Mouse (Mus musculus): ENCODE results near the gene Wbp2.
"Not testable (repeated sequence)": the region's sequence is repeated elsewhere in the genome, so short reads cannot be mapped to it uniquely, and the experiment has no call there.

Wbp2 gene

DNA sequence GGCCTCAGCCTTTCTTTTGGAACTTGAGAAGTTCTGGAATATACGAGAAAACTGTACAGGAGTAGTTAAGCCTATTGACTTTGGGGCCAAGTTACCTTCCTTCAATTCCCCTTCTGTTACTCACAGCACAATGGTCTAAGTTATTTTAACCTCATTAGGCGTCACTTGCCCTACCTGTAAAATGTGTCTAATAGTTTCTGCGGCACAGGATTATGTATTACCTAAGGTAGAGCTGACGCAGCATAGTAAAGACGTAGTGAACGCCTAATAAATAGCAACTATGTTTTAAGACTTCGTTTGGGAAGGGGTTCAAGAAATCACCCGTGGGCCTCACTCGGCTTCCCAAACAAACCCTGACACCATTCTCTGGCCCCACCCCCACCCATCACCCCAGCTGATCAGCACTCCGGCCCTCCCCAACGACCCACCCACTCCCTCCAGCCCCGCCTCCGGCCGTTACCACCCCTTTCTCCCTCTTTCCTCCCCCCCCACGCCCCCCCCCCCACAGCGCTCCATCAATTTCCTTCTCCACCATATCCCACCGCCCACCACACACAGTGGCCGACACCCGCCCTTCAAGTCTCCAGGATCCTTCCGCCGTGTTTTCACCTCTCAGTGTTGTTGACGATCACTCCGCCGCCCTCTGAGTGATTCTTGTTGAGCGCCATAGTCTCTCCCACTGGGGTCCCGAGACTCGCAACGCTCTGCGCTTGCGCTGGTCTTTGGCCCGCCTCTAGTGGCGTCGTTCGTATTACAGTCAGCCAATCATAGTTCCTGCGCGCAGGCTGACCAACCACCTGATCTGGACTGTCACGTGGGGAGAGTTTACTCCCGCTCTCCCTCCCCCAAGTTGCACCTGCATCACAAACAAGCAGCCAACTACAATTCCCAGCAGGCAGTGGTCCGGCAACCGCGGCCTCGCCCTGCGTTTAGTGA, at the start of gene Wbp2:
Wbp2 (minus strand) TSS at position 738 of the 936 bp plus-strand sequence.
- peak; percentile 92 to 97 for DNase-seq (ENCODE audit: low spot score in 2 of 2)

DNA sequence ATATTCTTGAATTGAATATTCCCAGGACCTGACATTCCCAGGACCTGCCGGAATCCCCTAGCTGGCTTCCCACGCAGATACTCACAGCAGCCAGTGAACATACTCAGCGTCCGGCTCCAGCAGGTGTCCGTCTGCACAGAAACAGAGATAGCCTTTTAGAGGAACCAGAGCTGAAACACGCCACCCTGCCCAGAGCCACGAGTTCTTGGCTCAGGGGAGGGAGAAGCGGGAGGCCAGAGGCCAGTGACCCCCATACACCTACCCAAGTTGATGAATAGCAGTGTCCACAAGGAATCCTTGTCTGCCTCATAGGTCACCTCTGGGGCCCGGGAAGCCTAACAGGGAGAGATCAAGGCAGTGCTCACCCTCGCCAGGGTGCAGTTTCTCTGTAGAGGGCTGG, 47.4 kb upstream of the Wbp2 start:
- no peak for DNase-seq (ENCODE audit: low spot score in 2 of 2)

DNA sequence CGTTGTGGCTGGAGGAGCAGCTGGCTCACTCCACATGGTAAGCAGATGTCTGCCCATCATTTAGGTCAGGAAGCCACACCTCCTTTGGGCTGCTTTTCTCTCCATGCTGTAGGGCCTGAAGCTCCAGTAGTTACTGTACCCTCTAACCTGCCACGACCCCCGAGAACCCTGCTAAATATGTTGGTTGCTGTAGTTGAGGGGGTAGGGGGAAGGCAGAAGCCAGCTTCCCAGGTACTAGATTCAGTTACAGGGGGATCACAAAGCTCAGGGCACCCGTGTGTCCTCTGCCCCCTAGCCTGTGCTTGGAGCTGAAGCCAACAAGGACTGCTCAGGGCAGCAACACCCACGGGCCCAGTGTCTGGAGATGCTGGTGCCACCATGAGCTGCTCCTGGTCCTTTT, 46.7 kb upstream of the Wbp2 start:
- no peak for DNase-seq (ENCODE audit: low spot score in 2 of 2)

DNA sequence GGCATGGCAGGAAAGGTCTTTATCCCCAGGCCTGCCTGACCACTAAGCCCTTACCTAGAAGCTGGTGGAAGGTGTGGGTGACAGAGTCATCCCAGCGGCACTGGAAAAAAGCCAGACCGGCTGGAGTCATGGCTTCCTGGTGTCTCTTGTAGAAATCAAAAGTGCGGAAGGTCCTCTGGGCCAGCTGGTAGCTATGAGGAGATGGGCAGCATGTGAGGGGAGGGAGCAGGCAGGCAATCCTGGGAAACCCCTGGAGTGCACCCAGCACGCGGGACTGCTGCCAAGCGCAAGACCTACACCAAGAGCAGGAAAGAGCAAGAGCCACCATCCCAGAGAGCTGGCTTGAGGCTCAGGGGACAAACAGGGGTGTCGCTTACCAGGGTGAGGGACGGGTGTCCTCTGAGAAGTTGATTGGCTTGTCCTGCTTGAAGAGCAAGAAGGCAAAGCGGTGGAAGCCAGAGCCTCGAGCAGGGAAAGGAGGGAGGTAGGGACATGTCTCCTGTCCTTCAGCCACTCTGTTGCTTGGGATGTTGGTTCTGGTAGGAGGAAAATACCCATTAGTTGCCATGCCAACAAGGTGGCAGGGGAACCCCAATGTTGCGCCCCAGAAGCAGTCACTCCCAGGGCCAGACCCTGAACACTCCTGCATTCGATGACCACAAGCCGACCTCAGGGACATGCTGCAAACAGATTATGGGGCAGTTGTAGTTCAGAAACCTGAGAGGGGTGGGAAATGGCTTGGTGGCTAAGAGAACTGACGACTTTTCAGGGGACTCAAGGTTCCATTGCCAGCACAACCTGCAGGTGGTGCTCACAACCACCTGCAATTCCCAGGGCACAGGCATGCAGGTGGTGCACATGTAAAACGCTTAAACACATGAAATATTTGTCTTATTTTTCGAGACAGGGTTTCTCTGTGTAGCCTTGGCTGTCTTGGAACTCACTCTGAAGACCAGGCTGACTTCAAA, 45.9 kb upstream of the Wbp2 start:
- no peak for DNase-seq (ENCODE audit: low spot score in 2 of 2)

DNA sequence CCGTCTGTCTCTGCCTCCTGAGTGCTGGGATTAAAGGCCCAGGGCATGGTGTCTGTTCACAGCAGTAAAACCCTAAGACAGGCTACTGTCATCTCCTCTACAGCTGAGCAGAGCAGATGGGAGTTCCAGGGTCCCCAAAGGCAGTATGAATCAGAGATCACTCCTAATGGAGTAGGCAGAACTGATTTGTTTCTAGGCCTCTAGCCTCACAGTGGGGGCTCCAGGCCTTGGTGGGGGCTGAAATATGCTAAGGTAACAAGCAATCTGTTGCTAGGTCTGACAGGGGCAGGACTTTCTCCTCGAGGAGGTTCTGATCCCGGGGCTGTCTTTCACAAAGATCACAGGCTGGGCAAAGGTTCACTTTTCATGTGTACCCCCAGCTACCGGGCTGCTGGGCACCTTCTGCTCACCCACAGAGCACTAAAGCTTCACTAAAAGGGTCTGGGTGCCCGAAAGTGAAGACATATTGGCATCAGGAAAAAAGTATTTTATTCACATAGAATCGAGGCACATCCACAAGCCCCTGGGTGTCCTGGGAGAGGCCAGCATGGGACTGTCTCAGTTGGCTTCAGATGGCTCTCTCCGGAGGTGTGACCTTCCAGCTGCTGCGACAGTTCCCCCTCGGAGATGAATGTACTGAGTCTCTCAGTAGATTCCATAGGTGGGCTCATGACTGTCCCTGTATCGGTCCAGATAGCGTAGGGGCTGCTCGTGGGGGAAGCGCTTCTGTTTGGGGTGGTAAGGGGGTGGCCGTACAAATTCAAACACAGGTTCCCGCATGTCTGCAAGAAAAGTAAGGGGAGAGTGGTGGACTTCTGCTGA, 44.8 kb upstream of the Wbp2 start:
- no peak for DNase-seq (ENCODE audit: low spot score in 2 of 2)

DNA sequence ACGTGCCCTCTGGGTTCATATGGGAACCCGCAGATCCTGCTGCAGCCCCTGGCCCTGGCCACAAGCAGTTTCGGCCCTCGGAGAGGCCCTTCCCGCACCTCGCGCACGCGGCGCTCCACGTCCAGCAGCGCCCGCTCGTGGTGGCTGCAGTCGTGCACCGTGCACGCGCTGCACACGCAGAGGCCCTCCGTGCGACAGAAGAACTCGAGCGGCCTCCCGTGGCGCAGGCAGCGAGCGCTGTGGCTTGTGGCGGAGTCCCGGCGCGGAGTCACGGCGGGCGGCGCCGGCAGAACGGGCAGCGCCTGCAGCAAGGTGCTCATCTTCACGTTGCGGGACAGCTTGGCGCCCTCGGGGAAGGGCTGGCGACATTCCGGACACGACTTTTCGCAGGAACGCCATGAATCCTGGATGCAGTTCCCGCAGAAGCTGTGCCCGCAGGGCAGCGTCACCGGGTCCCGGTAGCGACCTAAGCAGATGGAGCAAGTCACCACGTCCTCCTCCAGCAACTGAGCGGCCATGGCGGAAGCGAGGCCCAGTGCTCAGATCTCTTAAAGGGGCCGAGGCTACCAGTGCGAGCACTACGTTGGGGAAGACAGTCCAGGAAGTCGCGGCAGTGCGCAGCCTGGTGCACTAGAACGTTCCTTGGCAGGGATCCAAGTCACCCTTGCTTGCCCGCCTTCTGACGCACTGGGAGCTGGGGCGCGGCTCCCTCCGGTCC, 43.9 kb upstream of the Wbp2 start, which contains the start of gene Trim65:
Trim65 (minus strand) TSS at position 641 of the 718 bp plus-strand sequence.
- peak; percentile 84 to 87 for DNase-seq (ENCODE audit: low spot score in 2 of 2)

DNA sequence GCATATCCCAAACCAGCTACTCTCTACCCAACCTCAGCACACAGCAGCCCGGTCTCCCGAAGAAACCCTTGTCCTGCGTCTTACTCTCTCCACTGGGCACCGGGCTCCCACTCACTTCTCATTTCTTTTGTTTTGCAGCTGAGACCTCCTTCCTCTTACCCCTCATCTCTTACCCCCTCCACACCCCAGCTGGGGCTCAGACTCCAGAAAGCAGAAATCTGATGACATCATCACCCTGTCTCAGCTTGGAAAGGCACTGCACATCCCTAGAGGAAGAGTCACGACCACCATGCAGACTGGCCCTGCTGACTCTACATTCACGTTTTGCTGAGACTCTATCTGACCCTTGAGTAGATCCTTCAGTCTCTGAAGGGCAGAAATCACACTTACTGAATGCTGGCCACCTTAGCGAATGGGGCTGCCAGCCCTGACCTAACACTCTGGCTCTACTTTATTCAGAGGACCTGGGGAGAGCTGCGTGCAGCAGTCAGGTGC, 43.2 kb upstream of the Wbp2 start:
- DNase-seq (ENCODE audit: low spot score in 2 of 2), result no peak

DNA sequence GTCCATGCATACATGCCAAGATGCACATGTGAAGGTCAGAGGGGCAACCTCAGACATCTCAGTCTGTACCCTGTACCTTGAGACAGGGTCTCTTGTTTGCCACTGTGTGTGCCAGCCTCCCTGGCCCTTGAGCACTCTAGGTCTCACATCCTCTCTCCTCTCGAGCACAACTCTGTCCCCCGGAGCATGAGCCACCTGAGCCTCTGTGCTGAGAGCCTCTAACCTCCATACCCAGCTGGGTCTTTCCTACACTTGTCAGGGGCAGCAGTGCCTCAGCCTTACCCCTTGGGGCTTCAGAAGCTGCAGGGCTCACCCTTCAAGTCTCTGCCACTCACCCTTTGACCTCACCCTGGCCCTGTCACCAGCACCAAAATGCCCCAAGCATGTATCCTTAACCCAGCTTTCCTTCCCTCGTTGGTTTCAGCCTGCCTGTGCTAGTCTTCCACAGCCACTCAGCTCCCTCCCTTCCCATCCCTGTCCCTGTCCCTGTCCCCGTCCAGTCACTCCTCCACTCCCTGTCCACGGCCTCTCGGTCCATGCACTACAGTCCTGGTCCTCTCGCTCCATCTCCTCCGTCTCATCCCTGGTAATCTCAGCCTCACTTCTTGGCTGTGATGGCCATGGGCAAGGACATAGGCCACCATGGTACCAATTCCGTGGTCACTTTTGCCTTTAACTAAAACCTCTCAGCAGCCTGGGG, 42.4 kb upstream of the Wbp2 start:
- no peak for DNase-seq (ENCODE audit: low spot score in 2 of 2)

DNA sequence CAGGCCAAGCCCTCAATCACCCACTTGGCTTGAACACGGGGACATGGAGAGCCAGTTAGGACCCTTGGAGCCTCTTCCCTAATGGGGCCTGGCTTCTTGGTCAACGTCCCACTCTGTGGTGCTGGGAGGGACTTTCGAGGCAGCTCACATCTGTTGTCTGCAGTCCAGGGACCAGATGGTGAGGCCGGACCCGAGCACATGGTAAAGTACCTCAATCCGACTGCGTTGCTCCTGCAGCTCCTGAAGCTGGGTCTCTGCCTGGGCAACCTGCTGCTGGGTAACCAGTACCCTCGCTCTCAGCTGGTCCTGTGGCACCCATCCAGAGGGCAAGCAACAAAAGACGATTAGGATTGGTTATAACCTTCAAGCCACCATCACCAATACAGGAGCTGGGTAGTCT, 41.2 kb upstream of the Wbp2 start:
- DNase-seq (ENCODE audit: low spot score in 2 of 2), result no peak

DNA sequence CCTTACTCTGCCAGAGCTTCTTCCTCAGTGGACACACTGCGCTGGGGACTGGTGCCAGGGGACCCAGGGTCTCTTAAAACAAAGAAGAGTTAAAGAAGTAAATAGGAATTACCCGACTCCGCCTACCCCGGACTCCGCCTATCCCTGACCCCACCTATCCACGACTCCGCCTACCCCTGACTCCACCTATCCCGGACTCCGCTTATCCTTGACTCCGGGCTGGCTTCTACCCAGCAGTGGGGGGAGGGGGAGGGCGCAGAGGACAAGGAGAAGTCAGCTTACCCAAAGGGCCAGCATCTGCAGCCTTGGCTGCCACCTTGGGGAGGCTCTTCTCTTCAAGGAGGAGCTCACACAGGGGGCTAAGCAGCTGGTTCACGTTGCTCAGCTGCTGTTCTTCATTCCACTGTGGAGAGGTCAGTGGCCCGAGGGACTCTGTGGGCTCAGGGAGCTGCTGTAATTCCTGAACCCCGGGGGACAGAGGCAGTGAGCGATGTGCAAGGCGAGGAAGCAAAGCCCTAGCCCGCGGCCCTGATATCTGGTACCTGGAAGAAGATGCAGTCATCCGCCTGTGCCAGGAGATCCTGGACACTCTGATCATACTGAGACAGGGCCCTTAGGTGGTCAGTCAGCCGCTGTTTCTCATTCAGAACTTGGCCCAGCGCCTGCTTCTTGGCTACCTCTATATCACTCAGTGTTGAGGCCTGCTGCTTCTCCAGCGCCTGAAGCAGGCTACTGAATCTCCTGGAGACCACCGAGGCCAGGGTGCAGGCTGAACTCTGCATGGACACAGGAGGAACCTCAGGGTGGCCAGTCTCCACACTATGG, 40.6 kb upstream of the Wbp2 start, which contains the start of gene Trim47:
Trim47 (minus strand) TSS at position 55 of the 825 bp plus-strand sequence.
- DNase-seq (ENCODE audit: low spot score in 2 of 2), result peak in 1 of 2 experiments; percentile 62

DNA sequence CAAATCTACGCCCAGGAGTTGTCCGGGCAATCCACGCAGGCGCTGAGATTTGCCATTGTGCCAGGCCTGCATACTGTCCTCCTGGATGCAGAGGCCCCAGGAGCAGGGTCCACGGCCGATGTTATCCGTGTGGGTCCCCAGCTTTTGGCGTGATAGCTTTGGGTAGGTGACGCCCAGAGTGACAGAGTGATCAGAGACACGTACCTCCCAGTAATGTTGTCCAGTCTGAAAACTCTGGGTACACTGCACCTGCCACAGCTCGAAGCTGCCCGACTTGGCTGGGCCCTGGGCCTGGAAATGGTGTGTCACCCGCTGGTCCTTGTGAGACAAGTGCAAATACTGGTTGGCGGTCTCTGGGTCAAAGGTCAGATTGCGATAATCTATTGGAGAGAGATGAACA, 39.5 kb upstream of the Wbp2 start:
- DNase-seq (ENCODE audit: low spot score in 2 of 2), result no peak

DNA sequence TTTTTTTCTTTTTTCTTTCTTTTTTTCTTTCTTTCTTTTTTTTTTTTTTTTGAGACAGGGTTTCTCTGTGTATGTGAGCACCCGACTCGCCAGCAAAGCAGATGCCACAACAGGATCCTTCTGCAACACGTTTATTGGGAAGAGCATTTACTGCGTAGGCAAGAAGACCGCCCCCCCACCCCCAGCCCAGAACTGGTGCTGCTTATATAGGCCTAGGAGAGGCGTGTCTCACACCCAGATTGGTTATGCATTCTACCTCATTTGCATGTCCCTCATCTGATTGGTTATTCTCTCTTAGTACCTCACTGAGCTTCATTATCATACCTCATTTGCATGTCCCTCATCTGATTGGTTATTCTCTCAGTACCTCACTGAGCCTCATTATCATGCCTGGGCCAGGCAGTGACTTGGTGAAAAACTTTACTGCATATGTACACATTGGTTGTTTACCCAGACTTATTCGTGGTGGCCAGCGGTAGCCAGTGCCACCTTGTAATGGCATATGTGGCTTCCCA, 35.0 kb upstream of the Wbp2 start:
- not testable (repeated sequence) for DNase-seq (ENCODE audit: low spot score in 2 of 2)

DNA sequence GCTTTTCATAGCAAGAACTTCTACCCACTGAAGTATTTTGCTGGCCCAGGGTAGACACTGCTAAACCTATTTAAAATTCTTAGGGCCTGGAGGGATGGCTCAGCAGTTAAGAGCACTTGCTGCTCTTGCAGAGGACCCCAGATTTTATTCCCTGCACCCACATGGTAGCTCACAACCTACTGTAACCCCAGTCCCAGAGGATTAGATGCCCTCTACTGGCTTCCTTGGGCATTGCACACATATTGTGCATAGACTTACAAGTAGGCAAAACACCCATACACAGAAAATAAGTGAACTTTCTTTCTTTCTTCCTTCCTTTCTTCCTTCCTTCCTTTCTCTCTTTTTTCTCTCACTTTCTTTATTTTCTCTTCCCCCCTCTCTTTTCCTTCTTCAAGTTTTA, 31.0 kb upstream of the Wbp2 start:
- DNase-seq (ENCODE audit: low spot score in 2 of 2), result no peak

DNA sequence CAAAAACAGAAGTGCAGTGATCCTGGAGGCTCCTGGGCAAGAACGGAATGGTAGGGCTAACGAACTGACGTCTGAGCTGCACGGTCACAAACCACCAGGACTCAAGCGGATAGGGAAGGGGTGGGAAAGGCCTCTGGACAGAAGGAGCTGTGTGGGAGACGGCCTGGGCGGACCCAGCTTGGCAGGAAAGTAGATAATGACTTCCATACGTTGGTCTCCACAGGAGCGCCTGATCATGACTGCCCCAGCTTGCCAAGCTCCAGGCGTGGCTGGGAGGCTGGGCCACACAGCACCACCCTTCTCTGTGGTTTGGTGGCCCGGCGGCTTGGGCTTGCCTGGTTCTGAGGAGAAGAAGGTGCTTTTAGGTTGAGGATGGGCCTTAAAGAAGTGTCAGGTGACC, 30.4 kb upstream of the Wbp2 start:
- no peak for DNase-seq (ENCODE audit: low spot score in 2 of 2)

DNA sequence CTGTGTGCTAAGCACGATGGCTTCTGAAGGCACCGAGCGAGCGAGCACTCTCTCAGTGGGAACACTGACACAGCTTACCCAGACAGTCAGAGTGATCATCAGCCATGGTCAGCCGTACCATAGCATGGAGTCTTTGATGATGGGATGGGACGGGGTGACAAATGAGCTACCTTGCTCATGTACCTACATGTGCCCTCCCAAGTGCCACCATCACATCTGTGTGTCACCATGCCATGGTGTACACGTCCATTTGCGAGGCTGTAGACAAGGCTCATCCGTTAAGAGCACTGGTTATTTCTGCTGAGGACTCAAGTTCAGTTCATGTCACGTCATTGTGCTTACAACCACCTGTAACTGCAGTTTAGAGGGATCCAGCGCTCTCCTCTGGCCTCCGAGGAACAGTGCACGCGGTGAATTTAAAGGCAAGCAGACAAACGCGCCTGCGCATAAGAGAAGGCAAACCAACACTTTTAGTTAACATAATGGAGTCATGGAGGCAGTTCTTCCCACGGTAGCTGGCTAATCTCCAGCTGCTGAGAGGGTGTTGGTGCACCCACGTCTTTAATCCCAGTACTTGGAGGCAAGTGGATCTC, 24.9 kb upstream of the Wbp2 start:
- DNase-seq (ENCODE audit: low spot score in 2 of 2), result no peak

DNA sequence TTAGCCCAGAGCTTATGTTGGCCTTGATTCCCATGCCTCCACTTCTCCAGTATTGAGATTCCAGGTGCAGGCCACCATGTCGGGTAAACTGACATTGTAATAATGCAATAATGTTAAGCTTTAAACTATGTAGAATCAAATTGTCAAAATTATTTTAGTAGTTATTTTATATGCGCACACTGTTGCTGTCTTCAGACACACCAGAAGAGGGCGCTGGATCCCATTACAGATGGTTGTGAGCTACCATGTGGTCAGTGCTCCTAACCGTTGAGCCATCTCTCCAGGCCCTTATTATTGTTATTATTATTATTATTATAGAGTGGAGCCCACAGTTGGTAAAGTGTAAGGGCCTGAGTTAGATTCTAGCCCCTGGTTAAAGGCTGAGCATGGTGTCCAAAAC, 24.3 kb upstream of the Wbp2 start:
- DNase-seq (ENCODE audit: low spot score in 2 of 2), result no peak

DNA sequence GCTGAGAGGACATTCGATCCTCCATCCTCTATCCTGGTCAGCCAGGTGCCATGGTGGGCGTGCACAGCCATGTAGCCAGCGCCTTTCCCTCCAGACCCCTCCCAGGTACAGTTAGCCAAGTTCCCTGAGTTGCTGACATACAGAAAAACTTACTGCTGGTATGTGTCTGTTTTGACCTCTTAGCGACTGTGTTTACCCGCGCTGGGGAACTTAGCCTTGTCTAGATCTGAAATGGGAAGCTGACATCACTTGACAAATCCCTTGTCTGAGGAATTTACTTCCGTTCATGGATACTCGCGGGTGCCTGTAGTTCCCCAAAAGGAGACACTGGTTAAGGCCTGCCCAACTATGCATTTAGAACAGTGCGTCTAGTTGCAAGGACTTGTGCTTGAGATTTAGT, 23.7 kb upstream of the Wbp2 start:
- DNase-seq (ENCODE audit: low spot score in 2 of 2), result no peak

DNA sequence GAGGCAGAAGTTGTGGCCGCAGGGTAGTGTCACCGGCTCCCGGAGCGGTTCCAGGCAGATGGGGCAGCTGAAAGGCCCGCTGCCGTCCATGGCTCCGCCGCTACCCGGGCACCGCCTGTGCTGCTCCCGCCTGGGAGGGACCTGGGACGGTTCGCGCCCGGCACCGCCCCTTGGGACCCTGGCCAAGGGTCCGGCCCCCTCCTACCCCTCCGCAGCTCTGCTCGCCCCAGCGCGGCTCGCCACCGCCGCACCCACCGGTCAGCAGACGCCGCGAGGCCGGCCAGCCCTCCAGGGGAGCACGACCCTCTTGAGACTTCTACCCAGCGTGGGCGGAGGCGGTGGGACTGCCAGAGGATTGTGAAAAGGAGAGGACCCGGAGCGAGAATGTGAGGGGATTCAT, 23.3 kb upstream of the Wbp2 start:
- peak in 1 of 2 experiments; percentile 82 for DNase-seq (ENCODE audit: low spot score in 2 of 2)

Data from urinary bladder, adult 18-20 months (tissue).